Mouse (Mus musculus) lung, embryonic 15.5 days (tissue): Measurements from ENCODE around the gene Vwc2l. TPM values are rescaled to one million over a fixed set of nuclear protein-coding genes. Genes with fewer than 3 reads are reported as not detected.
A peak's percentile ranks its signal among the peaks of the same experiment; 100 is the strongest.

Experiments
- ATAC-seq: fragments of 200-750 bp; cut with Nextera tagmentation; 2 replicates; pipeline ENCODE4 v1.8.0; 2017; ENCODE audit warnings: moderate number of reproducible peaks, borderline replicate concordance; ENCODE audit not compliant: low FRiP score, low TSS enrichment; ENCODE audit errors: extremely low read depth
- H3K27ac ChIP-seq: fragments of 300-500 bp; sonication (generic); 2 replicates; pipeline ENCODE4 v1.5.1; 2015; ENCODE audit warnings: moderate library complexity, mild to moderate bottlenecking, inconsistent platforms
- H3K27me3 ChIP-seq: fragments of 300-500 bp; sonication (generic); 2 replicates; pipeline ENCODE4 v1.6.1; 2015; ENCODE audit warnings: inconsistent platforms
- H3K36me3 ChIP-seq: fragments of 300-500 bp; sonication (generic); 2 replicates; pipeline ENCODE4 v1.6.1; 2015; ENCODE audit warnings: inconsistent platforms
- H3K4me1 ChIP-seq: fragments of 300-500 bp; sonication (generic); 2 replicates; pipeline ENCODE4 v1.6.1; 2015; ENCODE audit warnings: inconsistent platforms
- H3K4me2 ChIP-seq: fragments of 300-500 bp; sonication (generic); 2 replicates; pipeline ENCODE4 v1.6.1; 2015; ENCODE audit warnings: inconsistent platforms, mild to moderate bottlenecking, moderate library complexity
- H3K4me3 ChIP-seq: fragments of 300-500 bp; sonication (generic); 2 replicates; pipeline ENCODE4 v1.5.1; 2015; ENCODE audit warnings: mild to moderate bottlenecking, inconsistent platforms
- H3K9ac ChIP-seq: fragments of 300-500 bp; sonication (generic); 2 replicates; pipeline ENCODE4 v1.6.1; 2015; ENCODE audit warnings: inconsistent platforms
- H3K9me3 ChIP-seq: fragments of 300-500 bp; sonication (generic); 2 replicates; pipeline ENCODE4 v1.6.1; 2016; ENCODE audit warnings: inconsistent platforms
- WGBS: fragments of 180-500 bp; shearing (Covaris S2); methylation state at CpG from one replicate; pipeline ENCODE4 v1.1.7; 2015; 5-methylcytosine and 5-hydroxymethylcytosine counted together
- polyA plus RNA-seq: library from polyadenylated mRNA; unstranded; fragments of >200 nt; fragmentation: Nextera tagmentation; extraction: Ambion mirVana; gene quantifications from 2 replicates; pipeline ENCODE4 v1.2.1, GENCODE M21; 2015

The Vwc2l gene
- polyA plus RNA-seq, 1 experiment from 2014 or later: 0.07 TPM

GRCm38 (mm10) chr1:70845276-70845675, 119.8 kb downstream of the Vwc2l start:
- Histone ChIP-seq H3K36me3 (no peaks in the 10 kb centered on the region), H3K4me3 (no peak overlapping the region), H3K4me1 (no peaks in the 10 kb centered on the region), H3K27me3 (no peaks in the 10 kb centered on the region), H3K9me3 (no peaks in the 10 kb centered on the region), H3K9ac (no peak overlapping the region), H3K4me2 (no peak overlapping the region), H3K27ac (no peak overlapping the region)
- ATAC-seq: no peak

- no peaks in the 10 kb centered on the region for H3K4me1 ChIP-seq
- H3K36me3 ChIP-seq: no peaks in the 10 kb centered on the region
- no peaks in the 10 kb centered on the region for H3K9me3 ChIP-seq
- no peak overlapping the region for H3K4me3 ChIP-seq
- no peak overlapping the region for H3K9ac ChIP-seq
- no peak overlapping the region for H3K27ac ChIP-seq
- no peaks in the 10 kb centered on the region for H3K27me3 ChIP-seq
- ATAC-seq: no peak
- 60% methylated on average over 12 of the region's 12 CpGs for WGBS
- H3K4me2 ChIP-seq: no peak overlapping the region
These were observed 126.3 kb downstream of the Vwc2l start for GRCm38 (mm10) chr1:70851633-70852390.

DNA sequence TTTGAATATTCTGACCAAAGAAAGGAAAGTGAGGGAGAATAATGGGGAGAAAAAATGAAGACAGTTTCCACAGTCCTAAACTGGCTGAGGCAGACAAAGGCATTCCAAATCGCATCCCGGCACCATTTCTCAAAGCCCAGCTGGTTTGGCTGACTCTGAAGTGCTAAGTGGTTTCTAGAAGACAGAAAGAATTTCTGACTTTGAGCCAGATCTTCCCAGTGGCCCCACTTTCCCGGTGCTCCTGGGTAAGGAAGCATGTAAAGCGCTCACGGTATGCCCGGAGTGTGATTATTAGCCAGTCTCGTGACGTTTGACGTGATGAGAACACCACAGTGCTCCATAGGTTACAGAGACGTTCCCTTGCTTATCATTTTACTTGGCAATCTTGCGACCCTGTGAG, 127.9 kb downstream of the Vwc2l start:
- no peaks in the 10 kb centered on the region for H3K9me3 ChIP-seq
- H3K4me2 ChIP-seq: no peak overlapping the region
- no peaks in the 10 kb centered on the region for H3K36me3 ChIP-seq
- peak; percentile 35; the same call in 1 of the 2 replicates for ATAC-seq
- WGBS: 48% methylated on average over 11 of the region's 11 CpGs
- no peaks in the 10 kb centered on the region for H3K4me1 ChIP-seq
- H3K9ac ChIP-seq: no peak overlapping the region
- H3K27me3 ChIP-seq: no peaks in the 10 kb centered on the region
- no peak overlapping the region for H3K27ac ChIP-seq
- H3K4me3 ChIP-seq: no peak overlapping the region

GRCm38 (mm10) chr1:70855912-70856311, 130.4 kb downstream of the Vwc2l start:
- ATAC-seq: no peak
- 60% methylated on average over 5 of the region's 5 CpGs for WGBS
- Histone ChIP-seq H3K4me3 (no peak overlapping the region), H3K27me3 (no peaks in the 10 kb centered on the region), H3K4me1 (no peaks in the 10 kb centered on the region), H3K27ac (no peak overlapping the region), H3K9me3 (no peaks in the 10 kb centered on the region), H3K36me3 (no peaks in the 10 kb centered on the region), H3K4me2 (no peak overlapping the region), H3K9ac (no peak overlapping the region)

DNA sequence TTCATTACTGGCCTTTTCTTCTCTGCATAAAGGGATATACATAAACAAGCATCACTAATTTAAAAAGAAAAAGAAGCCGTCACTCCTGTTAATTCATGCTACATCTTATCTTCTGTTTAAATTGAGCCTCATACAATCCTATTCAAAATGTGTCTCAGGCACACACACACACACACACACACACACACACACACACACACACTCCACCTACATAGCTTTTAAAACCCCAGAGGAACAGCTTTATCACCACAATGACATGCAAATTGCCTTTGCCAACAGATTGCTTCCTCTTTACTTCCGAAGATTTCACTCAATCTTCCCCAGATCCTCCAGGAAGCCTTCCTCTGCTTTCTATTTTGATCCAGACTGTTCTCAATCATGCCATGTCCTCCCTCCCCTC, 136.2 kb downstream of the Vwc2l start:
- H3K27me3 ChIP-seq: no peaks in the 10 kb centered on the region
- 55% methylated on average over 2 of the region's 2 CpGs for WGBS
- H3K27ac ChIP-seq: no peak overlapping the region
- H3K4me1 ChIP-seq: 0 out of 2 replicates have a peak, but pooled peaks cover 3% of the 10 kb centered on the region
- ATAC-seq: no peak
- H3K4me3 ChIP-seq: no peak overlapping the region
- H3K36me3 ChIP-seq: no peaks in the 10 kb centered on the region
- no peaks in the 10 kb centered on the region for H3K9me3 ChIP-seq
- H3K4me2 ChIP-seq: no peak overlapping the region
- H3K9ac ChIP-seq: no peak overlapping the region

GRCm38 (mm10) chr1:70866137-70866536, 140.6 kb downstream of the Vwc2l start:
- H3K4me2 ChIP-seq: no peak overlapping the region
- H3K4me3 ChIP-seq: no peak overlapping the region
- 0 out of 2 replicates have a peak, but pooled peaks cover 3% of the 10 kb centered on the region for H3K4me1 ChIP-seq
- WGBS: 44% methylated on average over 5 of the region's 5 CpGs
- H3K9ac ChIP-seq: no peak overlapping the region
- H3K9me3 ChIP-seq: no peaks in the 10 kb centered on the region
- no peaks in the 10 kb centered on the region for H3K36me3 ChIP-seq
- ATAC-seq: no peak
- H3K27ac ChIP-seq: no peak overlapping the region
- H3K27me3 ChIP-seq: no peaks in the 10 kb centered on the region

GRCm38 (mm10) chr1:70880496-70880895, 155.0 kb downstream of the Vwc2l start:
- no peaks in the 10 kb centered on the region for H3K36me3 ChIP-seq
- H3K4me2 ChIP-seq: no peak overlapping the region

DNA sequence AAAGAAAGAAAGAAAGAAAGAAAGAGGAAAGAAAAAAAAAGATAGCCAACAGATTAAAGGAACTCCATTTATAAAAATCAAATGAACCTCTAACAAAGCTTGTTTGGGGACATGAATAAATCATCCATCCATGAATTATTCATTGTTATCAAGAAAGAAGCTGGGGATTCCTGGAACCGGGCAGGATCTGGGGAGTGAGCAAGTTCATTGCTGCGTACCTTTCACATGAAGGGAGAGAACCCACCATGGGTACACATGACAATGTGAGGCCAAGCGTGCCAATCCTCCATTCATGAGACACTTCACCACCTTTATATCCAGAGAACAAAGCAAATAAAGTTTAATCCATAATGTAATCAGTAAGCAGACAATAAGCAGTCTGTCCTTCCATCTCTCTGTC, 155.8 kb downstream of the Vwc2l start:
- Histone ChIP-seq H3K9ac (no peak overlapping the region), H3K27me3 (no peaks in the 10 kb centered on the region), H3K4me3 (no peak overlapping the region), H3K9me3 (no peaks in the 10 kb centered on the region), H3K4me1 (no peaks in the 10 kb centered on the region), H3K27ac (no peak overlapping the region), H3K36me3 (no peaks in the 10 kb centered on the region), H3K4me2 (no peak overlapping the region)
- 80% methylated on average over 3 of the region's 3 CpGs for WGBS
- no peak for ATAC-seq

More at GRCm38 (mm10) chr1:70880496-70880895, 155.0 kb downstream of the Vwc2l start:
- WGBS: 85% methylated on average over 2 of the region's 2 CpGs
- Histone ChIP-seq H3K4me1 (no peaks in the 10 kb centered on the region), H3K9me3 (no peaks in the 10 kb centered on the region), H3K4me3 (no peak overlapping the region), H3K27ac (no peak overlapping the region), H3K9ac (no peak overlapping the region), H3K27me3 (no peaks in the 10 kb centered on the region)
- no peak for ATAC-seq

DNA sequence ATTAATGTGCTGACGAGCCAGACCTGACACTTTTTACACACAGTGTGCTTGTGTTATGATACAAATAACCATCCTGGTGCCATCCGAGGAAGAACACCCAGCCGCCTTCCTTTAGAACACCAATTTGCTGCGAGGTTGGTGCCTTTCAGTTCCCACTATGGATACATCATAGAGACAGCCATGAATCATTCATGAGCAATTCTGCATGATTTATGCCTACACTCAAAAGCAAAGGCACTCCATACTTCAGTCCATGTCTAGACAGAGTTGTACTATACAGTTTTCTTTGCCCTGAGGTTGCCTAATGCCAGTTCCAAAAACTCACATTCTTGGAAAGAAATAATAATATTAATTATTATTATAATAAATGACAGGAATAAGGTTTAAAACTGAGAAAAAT, 158.6 kb downstream of the Vwc2l start:
- Histone ChIP-seq H3K9ac (no peak overlapping the region), H3K4me2 (no peak overlapping the region), H3K36me3 (no peaks in the 10 kb centered on the region), H3K4me1 (no peaks in the 10 kb centered on the region), H3K27ac (no peak overlapping the region), H3K9me3 (no peaks in the 10 kb centered on the region), H3K4me3 (no peak overlapping the region), H3K27me3 (no peaks in the 10 kb centered on the region)
- ATAC-seq: no peak
- 64% methylated on average over 4 of the region's 4 CpGs for WGBS

DNA sequence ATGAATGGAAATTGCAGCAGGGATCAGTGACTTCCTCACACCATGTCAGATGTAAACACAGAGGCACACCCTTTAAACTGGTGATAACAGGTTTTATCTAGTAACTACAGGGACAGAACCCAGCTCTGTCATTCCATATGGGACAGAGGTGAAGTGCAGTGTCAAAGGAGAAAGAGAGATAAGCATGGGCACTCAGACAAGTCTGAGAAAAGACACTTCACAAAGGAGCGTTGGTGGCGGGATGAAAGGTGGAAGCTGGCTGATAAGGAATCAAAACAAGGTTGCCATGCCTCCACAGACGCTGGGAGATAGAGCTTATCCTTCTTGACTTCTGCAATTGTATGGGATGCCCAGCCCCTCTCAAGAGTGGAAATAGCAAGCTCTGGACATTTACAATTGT, 176.8 kb downstream of the Vwc2l start:
- 6% methylated on average over 3 of the region's 3 CpGs for WGBS
- Histone ChIP-seq H3K36me3 (no peaks in the 10 kb centered on the region), H3K4me3 (no peak overlapping the region), H3K9me3 (no peaks in the 10 kb centered on the region), H3K9ac (no peak overlapping the region), H3K27ac (no peak overlapping the region), H3K4me2 (no peak overlapping the region), H3K27me3 (no peaks in the 10 kb centered on the region), H3K4me1 (no peaks in the 10 kb centered on the region)
- no peak for ATAC-seq

DNA sequence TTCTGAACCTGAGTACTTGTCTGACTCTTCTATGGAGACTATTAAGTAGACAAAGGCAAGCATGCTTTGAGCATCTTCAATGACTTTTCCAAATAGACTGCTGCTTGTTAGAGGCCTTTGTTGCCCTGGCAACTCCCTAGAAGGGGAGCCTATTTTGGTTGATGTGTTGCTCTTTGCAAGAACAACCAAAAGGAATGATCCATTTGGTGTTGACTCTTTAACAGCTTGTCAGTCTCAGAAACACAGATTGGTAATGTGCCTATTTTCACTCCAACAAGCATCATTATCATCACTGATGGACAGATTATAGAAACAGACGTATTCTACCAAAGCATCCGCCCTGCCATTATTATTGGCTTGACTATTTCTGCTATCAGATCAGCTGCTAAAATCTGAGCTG, 181.9 kb downstream of the Vwc2l start:
- no peak overlapping the region for H3K27ac ChIP-seq
- H3K4me3 ChIP-seq: no peak overlapping the region
- no peaks in the 10 kb centered on the region for H3K36me3 ChIP-seq
- 84% methylated on average over 2 of the region's 2 CpGs for WGBS
- H3K9me3 ChIP-seq: no peaks in the 10 kb centered on the region
- H3K9ac ChIP-seq: no peak overlapping the region
- no peaks in the 10 kb centered on the region for H3K4me1 ChIP-seq
- no peaks in the 10 kb centered on the region for H3K27me3 ChIP-seq
- H3K4me2 ChIP-seq: no peak overlapping the region
- ATAC-seq: no peak

GRCm38 (mm10) chr1:70911235-70911634, 185.7 kb downstream of the Vwc2l start:
- H3K27me3 ChIP-seq: no peaks in the 10 kb centered on the region
- no peak for ATAC-seq
- no peaks in the 10 kb centered on the region for H3K4me1 ChIP-seq
- 47% methylated on average over 4 of the region's 4 CpGs for WGBS
- H3K36me3 ChIP-seq: no peaks in the 10 kb centered on the region
- H3K27ac ChIP-seq: no peak overlapping the region
- no peak overlapping the region for H3K4me2 ChIP-seq
- no peak overlapping the region for H3K9ac ChIP-seq
- H3K9me3 ChIP-seq: no peaks in the 10 kb centered on the region
- H3K4me3 ChIP-seq: no peak overlapping the region

DNA sequence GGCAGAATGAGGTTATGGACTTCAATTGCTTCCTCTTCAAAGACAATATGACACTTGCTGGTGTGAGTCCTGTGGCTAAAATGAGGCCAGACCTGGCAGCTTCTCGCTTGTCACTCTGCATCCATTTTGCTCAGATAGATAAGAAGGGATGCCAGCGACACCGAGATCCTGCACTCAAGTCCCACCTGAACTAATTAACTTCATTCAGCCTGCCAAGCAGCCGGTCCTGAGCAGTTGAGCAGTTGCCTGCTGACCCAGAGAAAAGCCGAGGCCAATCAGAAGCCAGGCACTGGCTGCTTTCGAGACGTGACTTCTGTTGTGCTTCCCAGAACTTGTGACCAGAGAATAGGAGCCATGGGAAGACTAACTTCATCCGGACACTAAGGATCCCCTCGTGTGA, 187.6 kb downstream of the Vwc2l start:
- H3K4me3 ChIP-seq: no peak overlapping the region
- H3K4me1 ChIP-seq: no peaks in the 10 kb centered on the region
- ATAC-seq: no peak
- H3K4me2 ChIP-seq: no peak overlapping the region
- no peaks in the 10 kb centered on the region for H3K9me3 ChIP-seq
- H3K27me3 ChIP-seq: no peaks in the 10 kb centered on the region
- no peaks in the 10 kb centered on the region for H3K36me3 ChIP-seq
- H3K9ac ChIP-seq: no peak overlapping the region
- H3K27ac ChIP-seq: no peak overlapping the region
- 50% methylated on average over 9 of the region's 9 CpGs for WGBS
